Mouse (Mus musculus) heart, adult 2 months (tissue): ENCODE results near the gene Usp46.

Source experiments
- CTCF ChIP-seq: fragments of 200-600 bp; IDR thresholded peaks from 2 replicates; pipeline ENCODE4 v1.8.1; 2022; ENCODE audit warnings: antibody characterized with exemption, mild to moderate bottlenecking, moderate library complexity
- EP300 ChIP-seq: fragments of 200-500 bp; IDR thresholded peaks from 2 replicates; pipeline ENCODE4 v1.6.1; 2011; ENCODE audit warnings: low read depth, low read length, control low read depth; ENCODE audit not compliant: insufficient read depth
- POLR2A ChIP-seq: fragments of 200-500 bp; IDR thresholded peaks from 2 replicates; pipeline ENCODE4 v1.6.1; 2011; ENCODE audit warnings: mild to moderate bottlenecking, low read depth, low read length, control low read depth; ENCODE audit not compliant: insufficient read depth

- no peak for TF ChIP-seq CTCF
- TF ChIP-seq POLR2A: no peak
- no peak for TF ChIP-seq EP300
Measured at GRCm38 (mm10) chr5:74078400-74078799, 10.2 kb upstream of the Usp46 start.
